Mouse (Mus musculus): Measurements from ENCODE around the gene Arl3.

GRCm38 (mm10) chr19:46509736-46510135, 63.3 kb downstream of the Arl3 start:
- TF ChIP-seq POLR2A (IDR thresholded peaks at IDR 0.05; ENCODE audit: control insufficient read depth, extremely low read depth, insufficient read depth, low read length, poor library complexity) (no peak), CTCF (IDR thresholded peaks at IDR 0.05; ENCODE audit: borderline replicate concordance, control insufficient read depth, extremely low read depth, insufficient read depth, low read length, poor library complexity) (no peak)

Measured in thymus, adult 2 months (tissue).